Mouse (Mus musculus) liver, adult (tissue): Measurements from ENCODE around the gene Cobl.

Experiments used
- GATA4 ChIP-seq: IDR thresholded peaks from 2 replicates; pipeline ENCODE4 v1.6.1; 2014; ENCODE audit warnings: mild to moderate bottlenecking, low read length; ENCODE audit not compliant: insufficient replicate concordance

The Cobl gene

GRCm38 (mm10) chr11:12416899-12417298 lies 47.9 kb downstream of the Cobl start:
- TF ChIP-seq GATA4: no peak

DNA sequence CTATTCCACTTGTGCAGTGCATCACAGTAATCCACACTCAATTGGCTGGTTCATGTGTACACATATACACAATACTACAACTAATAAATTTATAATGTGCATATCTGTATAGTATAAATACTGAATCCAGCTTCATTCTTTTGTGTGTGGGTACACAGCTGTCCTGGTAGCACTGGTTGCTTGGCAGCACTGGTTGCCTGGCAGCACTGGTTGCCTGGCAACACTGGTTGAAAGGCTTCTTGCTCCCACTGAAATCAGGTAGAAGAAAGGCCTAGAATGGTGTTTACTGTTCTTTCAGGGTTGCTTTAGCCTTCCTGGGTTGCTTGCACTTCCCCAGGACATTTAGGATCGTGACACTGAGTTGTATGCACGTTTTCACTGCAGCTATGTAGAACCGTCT lies 49.4 kb downstream of the Cobl start:
- no peak for TF ChIP-seq GATA4

DNA sequence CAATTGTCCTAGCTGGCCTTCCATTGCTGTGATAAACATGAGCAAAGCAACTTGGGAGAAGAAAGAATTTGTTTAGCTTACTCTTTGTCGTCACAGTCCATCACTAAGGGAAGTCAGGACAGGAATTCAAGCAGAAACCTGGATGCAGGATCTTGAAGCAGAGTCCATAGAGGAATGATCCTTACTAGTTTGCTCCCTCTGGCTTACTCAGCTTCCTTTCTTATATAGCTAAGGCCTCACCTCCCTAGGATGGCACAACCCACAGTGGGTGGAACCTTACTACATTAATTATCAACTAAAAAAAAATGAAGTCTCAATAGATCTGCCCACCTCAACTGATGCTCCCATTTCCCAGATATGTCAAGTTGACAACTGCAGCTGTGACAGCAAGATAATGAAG lies 52.8 kb downstream of the Cobl start:
- no peak for TF ChIP-seq GATA4

DNA sequence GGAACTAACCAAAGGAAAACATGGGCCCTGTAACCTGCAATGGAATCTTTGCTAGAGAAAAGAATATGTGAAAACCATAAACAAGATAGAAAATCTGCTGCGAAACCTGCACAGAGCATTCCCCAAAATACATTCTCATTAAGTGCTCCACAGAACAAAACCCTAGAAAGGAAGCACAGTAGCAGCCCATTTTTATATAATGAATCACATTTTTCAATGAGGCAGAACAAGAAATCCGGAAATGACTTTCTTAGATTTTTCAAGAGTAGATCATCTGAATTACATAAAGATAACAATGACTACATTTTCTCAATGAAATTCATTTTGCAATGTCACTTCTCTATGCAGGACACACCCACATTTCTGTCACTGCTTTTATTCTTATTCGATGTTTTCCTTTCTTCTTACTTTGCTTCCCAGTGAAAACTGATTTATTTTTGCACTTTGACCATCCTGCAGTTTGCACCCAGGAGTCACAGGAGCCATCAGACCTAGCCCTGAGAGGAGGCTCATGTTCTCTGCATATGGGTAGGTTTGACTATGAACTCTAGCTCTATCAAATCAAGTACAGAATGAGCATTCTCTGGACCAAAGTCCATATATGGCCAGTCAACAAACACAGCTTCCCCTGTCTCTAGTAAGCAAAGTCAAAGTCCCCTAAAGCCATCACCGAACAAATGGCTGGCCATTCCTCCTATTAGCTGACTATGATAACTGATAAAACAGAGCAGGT lies 53.5 kb downstream of the Cobl start:
- TF ChIP-seq GATA4: no peak

DNA sequence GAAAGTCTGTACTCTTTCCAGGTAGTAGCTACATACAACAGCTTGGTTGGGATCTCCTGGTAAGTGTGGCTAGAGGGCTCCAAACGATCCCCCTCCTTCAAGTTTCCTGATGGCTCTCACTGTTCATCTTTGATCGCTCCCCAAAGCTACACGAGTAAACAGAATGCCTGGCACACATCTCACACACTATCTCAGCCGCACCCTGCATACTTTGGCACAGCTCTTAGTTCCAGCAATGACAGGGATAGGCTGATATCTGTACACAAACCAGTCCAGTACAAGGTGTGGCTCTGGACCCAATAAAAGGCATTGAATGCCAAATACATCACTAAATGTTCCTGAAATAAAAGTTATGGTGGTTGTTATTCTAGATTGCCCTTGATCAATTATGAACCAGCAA lies 55.3 kb downstream of the Cobl start:
- no peak for TF ChIP-seq GATA4

DNA sequence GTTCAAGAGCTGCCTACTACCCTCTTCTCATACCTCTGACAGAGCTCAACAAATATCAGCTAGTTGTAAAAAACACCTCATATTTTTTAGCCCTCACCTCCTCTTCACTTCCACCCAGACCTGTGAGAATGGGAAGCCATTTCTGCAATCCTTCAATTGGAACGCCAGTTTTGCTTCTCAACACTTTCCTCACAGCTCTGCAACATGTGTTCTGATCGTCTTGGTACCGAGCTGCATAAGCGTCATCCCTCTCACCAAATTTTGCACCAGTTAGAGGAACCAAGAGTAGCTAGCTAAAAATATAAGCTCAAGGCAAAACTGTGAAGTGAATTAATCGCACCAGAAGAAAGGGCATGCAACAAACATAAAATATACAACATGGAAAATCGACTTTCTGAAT lies 56.9 kb downstream of the Cobl start:
- no peak for TF ChIP-seq GATA4

DNA sequence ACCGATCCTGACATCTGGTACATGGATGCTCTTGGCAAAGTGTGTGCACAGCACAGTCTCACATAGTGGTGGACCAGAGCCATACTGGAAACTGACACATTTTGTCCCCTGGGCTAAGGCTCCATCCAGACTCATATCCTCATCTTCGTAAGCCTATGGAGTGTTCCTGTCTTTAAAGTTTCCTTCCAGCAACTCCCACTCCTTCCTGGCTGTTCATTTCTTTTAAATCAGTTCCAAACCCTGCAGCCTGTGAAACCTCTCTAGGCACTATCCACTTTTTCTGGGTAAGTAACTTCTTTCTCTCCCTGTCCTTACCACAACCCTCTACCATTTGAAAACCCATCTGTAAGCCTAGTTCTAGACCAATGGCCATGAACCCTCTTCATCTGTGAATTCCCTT lies 64.9 kb downstream of the Cobl start:
- TF ChIP-seq GATA4: no peak

GRCm38 (mm10) chr11:12396196-12396595 lies 68.6 kb downstream of the Cobl start:
- TF ChIP-seq GATA4: no peak

DNA sequence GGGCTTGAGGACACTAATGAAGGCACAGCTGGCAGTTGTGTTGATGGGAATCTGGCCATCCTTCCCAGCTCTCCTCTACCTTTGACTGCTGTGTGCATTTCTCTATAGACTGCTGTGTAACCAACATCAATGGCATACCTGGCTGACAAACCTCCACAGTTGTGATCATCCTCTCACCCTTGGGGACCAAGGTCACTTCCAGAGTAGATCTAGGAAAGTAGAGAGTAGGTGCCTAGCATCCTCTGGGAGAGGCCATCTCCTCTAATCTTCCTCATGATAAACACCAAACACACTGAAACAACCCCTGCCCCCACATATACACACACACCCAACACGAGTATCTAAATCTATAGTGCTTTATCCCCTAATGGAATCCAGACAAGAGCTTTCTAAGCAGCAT lies 70.1 kb downstream of the Cobl start:
- TF ChIP-seq GATA4: no peak

DNA sequence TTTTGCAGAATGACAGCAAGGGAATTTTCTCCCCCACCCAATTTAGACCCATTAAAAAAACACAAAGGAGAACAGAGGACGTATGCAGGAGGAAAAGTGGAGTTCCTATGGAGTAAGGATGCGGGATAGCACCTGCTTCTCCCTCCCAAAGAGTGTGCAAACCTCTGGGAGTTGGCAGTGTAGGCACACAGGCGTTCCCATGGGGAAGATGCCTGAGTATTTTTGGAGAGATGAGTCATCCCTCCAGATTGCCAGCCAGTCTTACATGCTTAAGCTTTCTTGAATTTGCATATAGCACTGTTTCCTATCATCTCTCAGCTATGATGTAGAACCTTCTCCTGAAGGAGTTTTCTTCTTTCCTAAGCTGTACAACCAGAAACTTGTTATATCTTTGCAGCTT lies 70.6 kb downstream of the Cobl start:
- TF ChIP-seq GATA4: no peak

DNA sequence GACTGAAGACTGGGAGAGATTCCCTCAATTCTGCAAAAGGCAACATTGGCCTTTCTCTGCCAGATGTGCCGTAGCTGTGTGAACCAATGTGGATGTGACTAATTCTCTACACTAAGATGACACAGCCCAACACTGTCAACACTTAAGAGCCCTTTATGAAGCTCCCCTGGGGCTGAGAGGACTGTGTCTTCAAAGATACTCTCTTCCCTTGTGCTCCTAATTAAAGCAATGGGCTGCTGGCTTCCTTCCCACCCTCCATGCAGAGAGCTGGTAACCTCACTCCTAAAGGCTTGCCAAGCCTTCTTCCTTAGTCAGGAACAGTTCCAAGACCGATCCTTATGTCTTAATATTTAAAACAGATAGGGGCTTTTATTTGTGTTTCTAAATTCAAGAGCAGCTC lies 79.9 kb downstream of the Cobl start:
- TF ChIP-seq GATA4: no peak

DNA sequence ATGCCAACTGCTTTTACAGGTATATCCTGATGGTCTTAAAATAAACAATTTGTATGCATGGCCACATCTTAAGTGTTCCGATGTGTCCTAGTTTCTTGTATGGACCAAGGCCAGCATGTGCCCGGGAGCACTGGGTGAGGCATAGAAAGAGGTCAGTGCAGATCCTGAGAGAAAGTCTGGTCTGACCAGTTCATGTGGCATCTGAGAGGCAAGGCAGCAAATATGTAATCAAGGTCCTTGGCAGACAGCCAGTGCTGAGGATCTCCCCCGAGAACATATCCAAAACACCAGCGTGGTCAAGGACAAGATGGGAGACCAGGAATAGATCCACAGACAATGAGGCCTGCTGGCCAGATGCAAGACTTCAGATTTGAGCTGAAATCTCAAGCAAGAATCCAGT lies 81.8 kb downstream of the Cobl start:
- TF ChIP-seq GATA4: no peak

GRCm38 (mm10) chr11:12381096-12381495 lies 83.7 kb downstream of the Cobl start:
- no peak for TF ChIP-seq GATA4

- TF ChIP-seq GATA4: no peak
Measured at GRCm38 (mm10) chr11:12376628-12377027, 88.1 kb downstream of the Cobl start.

DNA sequence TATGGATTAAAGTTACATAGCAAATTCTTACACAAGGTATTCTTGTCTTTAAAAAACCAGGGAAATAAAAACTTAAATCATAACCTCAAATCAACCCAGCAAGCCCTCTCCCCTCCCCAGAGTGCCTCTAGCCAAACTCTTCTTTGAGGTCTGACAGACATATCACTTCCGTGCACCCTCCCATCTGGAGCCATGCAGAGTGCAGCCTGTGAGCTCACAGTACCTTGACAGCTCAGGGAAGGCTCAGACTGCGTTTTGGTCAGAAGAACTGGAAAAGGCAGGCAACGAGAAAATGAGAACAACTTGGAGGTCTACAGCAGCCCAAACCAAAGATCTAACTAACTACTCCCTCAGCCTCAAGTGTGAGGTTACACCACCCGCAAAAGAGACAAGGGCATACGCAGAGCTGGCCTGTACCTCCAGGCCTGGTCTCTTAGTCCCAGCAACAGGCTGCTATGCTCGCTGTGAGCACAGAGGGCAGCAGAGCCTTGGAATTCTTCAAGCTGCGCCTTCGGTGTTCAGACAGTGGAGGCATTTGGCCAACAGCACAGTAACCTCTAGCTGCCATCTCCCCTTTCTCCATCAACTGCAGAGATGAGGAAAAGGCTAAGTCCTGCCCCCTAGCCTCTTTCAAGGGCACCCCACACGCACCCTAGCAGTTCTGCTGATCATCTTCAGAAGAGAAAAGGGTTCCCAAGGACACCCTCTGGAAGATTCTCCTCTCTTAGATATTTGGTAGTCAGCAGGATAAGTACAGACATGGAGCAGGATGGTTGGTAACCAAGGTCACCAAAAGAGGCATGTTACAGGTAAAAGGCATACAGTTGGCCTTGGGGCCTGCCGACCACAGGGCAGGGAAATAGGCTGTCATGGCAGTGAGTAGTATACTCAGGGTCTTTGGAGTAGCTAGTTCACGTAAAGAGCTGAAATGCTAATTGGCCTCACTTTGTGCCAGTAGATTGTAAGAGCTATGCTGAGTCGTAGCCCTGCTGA lies 91.4 kb downstream of the Cobl start:
- no peak for TF ChIP-seq GATA4

DNA sequence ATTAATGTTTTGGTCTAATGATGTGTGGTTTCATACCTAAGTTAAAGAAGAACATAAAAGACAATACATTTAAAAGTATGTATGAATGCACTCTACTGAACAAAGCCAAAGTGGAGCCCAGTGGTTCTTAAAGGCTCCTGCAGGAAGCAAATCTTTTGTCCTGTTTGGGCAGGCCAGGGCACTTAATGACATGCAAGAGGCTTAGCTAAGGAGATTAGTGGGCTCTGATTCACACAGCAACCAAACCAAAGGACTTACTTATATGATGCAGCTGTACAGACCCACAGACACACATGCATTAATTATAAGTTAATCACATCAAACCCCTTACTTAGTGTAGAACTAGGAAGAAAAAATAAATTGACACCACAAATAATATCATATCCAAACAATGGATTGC lies 93.8 kb downstream of the Cobl start:
- TF ChIP-seq GATA4: no peak
